Mouse (Mus musculus) midbrain, embryonic 15.5 days (tissue): Measurements from ENCODE around the gene Calm1. TPM values are rescaled to one million over a fixed set of nuclear protein-coding genes. Genes with fewer than 3 reads are reported as not detected.

ENCODE experiments used
- ATAC-seq: fragments of 200-750 bp; cut with Nextera tagmentation; replicated peaks from 2 replicates; pipeline ENCODE4 v1.8.0; 2017; ENCODE audit warnings: moderate TSS enrichment
- H3K27ac ChIP-seq: fragments of 300-500 bp; sonication (generic); 2 replicates; pipeline ENCODE4 v1.5.1; 2015; ENCODE audit warnings: mild to moderate bottlenecking, inconsistent platforms
- H3K27me3 ChIP-seq: fragments of 300-500 bp; sonication (generic); replicated peaks from 2 replicates; pipeline ENCODE4 v1.6.1; 2015; ENCODE audit warnings: inconsistent platforms
- H3K36me3 ChIP-seq: fragments of 300-500 bp; sonication (generic); replicated peaks from 2 replicates; pipeline ENCODE4 v1.6.1; 2015; ENCODE audit warnings: inconsistent platforms
- H3K4me1 ChIP-seq: fragments of 300-500 bp; sonication (generic); 2 replicates; pipeline ENCODE4 v1.6.1; 2015; ENCODE audit warnings: inconsistent platforms
- H3K4me2 ChIP-seq: fragments of 300-500 bp; sonication (generic); 2 replicates; pipeline ENCODE4 v1.6.1; 2015; ENCODE audit warnings: inconsistent platforms, mild to moderate bottlenecking, moderate library complexity
- H3K4me3 ChIP-seq: fragments of 300-500 bp; sonication (generic); 2 replicates; pipeline ENCODE4 v1.5.1; 2015; ENCODE audit warnings: mild to moderate bottlenecking, inconsistent platforms
- H3K9ac ChIP-seq: fragments of 300-500 bp; sonication (generic); 2 replicates; pipeline ENCODE4 v1.6.1; 2015; ENCODE audit warnings: mild to moderate bottlenecking, inconsistent platforms
- H3K9me3 ChIP-seq: fragments of 300-500 bp; sonication (generic); 2 replicates; pipeline ENCODE4 v1.6.1; 2016; ENCODE audit warnings: inconsistent platforms
- WGBS: fragments of 180-500 bp; shearing (Covaris S2); methylation state at CpG from one replicate; pipeline ENCODE4 v1.1.7; 2015; ENCODE audit warnings: mixed read lengths; 5-methylcytosine and 5-hydroxymethylcytosine counted together
- polyA plus RNA-seq: library from polyadenylated mRNA; unstranded; fragments of >200 nt; fragmentation: Nextera tagmentation; extraction: Ambion mirVana; gene quantifications from 2 replicates; pipeline ENCODE4 v1.2.1, GENCODE M21; 2015

The Calm1 gene
- polyA plus RNA-seq, 1 experiment from 2014 or later, result 2,436 TPM

DNA sequence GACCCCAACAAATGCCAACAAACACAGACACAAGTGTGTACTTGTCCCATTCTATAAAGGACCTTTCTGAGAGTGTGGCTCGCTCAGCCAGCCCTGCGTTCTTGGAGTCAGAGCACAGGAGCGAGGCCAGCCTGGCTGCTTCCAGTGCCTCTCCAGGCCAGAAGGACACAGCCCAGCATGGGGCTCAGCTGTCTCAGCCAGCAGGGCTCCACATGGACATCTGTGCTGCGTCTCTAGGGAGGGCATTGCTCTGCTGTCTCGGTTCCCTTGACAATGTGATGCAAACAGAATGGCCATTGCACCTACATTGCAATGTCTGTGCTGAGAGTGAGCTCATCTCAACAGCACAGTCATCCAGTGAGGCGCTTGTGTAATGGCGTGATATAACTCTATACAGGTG is 35.7 kb downstream of the Calm1 start:
- Histone ChIP-seq H3K27ac (no peak overlapping the region), H3K4me3 (no peak overlapping the region), H3K4me1 (0 out of 2 replicates have a peak, but pooled peaks cover under 1% of the 10 kb centered on the region), H3K27me3 (no peaks in the 10 kb centered on the region), H3K9ac (no peak overlapping the region), H3K9me3 (no peaks in the 10 kb centered on the region), H3K36me3 (no peaks in the 10 kb centered on the region), H3K4me2 (no peak overlapping the region)
- 79% methylated on average over 7 of the region's 7 CpGs for WGBS
- no peak for ATAC-seq

DNA sequence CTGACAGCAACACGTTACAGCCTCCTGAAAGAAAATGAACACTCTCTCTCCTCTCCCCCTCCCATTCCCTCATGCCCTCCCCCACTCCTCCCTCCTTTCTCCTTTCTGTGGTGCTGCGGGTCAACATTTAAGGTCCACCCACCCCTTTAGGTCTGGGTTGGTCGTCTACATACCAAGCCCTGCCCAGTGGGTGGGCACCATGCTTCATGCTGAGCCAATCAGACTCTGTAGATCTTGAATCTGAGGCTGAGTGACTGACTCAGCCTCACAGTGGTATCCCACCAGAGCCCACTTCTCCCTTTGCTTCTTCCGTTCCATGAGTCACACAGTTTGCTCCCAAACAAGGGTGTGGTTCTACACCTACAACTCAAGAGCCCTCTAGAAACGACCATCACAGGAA is 36.2 kb downstream of the Calm1 start:
- 0 out of 2 replicates have a peak, but pooled peaks cover 3% of the 10 kb centered on the region for H3K4me1 ChIP-seq
- WGBS, result 64% methylated on average over 5 of the region's 5 CpGs
- no peak for ATAC-seq
- no peaks in the 10 kb centered on the region for H3K9me3 ChIP-seq
- no peak overlapping the region for H3K4me2 ChIP-seq
- H3K9ac ChIP-seq, result no peak overlapping the region
- H3K27ac ChIP-seq, result no peak overlapping the region
- no peaks in the 10 kb centered on the region for H3K36me3 ChIP-seq
- no peaks in the 10 kb centered on the region for H3K27me3 ChIP-seq
- no peak overlapping the region for H3K4me3 ChIP-seq

DNA sequence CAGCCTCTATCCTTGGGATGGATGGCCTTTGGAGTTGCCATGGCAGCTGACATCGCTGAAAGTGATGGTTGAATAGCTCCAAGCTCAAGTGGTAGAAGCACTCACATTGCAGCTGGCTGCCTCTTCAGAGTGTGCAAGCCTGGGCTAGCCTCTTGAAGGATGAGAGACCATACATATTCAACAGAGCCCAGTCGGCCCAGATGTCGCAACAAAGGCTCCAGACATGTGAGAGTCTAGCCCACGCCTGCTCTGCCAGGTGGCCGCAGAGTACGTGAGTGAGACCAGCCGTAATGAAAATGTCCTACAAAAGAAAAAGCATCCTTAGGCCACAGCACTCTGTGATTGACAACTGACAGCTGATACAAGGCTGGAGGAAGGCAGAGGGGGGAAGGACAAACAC is 40.2 kb downstream of the Calm1 start:
- Histone ChIP-seq H3K27me3 (no peaks in the 10 kb centered on the region), H3K4me3 (no peak overlapping the region), H3K9ac (no peak overlapping the region), H3K36me3 (no peaks in the 10 kb centered on the region), H3K4me2 (no peak overlapping the region), H3K27ac (no peak overlapping the region), H3K9me3 (no peaks in the 10 kb centered on the region), H3K4me1 (peaks cover 21% of the 10 kb centered on the region)
- WGBS, result 45% methylated on average over 7 of the region's 7 CpGs
- no peak for ATAC-seq

DNA sequence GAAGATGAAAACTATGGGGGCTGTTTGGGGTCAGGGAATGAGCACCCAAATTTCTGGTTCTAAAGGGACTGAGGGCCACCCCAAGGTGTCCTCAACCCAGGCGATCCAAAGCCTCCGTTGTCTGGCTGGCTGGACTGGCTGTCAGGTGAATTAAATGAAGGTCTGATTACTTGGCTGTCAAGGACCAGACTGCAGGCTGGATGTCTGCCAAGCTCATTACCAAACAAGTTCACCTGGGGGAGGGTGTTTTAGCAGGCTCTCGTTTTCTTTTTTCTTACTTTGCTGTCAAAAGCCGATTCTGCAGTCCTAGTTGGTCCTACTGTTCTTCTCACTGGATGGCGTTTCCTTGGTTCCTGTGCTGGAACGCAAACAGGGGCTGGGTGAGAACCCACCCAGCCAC is 40.6 kb downstream of the Calm1 start:
- H3K27ac ChIP-seq, result no peak overlapping the region
- H3K27me3 ChIP-seq, result no peaks in the 10 kb centered on the region
- no peak overlapping the region for H3K4me2 ChIP-seq
- no peak for ATAC-seq
- H3K9ac ChIP-seq, result no peak overlapping the region
- no peaks in the 10 kb centered on the region for H3K36me3 ChIP-seq
- H3K4me1 ChIP-seq, result peaks cover 25% of the 10 kb centered on the region
- H3K9me3 ChIP-seq, result no peaks in the 10 kb centered on the region
- WGBS, result 66% methylated on average over 6 of the region's 6 CpGs
- H3K4me3 ChIP-seq, result no peak overlapping the region

DNA sequence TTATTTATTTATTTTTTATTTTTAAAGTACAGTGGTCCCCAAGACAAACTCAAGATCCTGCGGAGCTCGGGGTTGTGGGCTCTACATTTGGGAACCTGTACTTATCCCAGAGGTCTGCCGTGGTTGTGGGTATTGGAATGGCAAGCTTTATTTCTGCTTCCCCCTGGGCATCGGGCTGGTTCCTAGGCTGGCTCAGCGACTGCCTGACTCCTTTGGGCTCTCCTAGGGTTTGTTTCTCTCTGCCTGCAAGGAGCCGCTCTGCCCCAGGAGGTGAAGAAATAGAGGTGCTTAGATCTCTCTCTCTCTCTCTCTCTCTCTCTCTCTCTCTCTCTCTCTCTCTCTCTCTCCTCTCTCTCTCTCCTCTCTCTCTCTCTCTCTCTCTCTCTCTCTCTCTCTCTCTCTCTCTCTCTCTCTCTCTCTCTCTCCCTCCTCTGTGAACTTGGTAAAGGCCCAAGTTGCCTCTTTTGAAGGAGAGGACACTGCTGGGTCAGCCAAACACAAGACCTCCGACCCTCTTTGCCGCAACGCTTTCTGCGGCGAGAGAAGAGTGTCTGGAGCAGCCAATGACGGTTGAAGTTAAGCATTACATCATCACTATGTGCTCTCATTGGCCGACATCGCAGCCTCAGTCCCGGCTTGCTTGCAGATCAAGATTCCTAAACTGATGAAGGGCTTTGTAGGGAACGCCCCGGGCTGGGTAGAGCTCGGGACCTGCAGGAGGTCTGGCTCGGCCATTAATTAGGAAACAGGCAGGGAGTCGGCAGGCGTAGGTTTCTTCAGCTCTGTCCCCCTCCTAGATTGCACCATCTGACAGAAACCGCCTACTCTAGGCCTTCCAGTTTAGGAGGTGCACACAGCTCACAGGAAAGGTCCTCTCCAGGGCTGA is 42.9 kb downstream of the Calm1 start:
- Histone ChIP-seq H3K4me3 (peak overlapping the region; percentile 9), H3K4me2 (peak overlapping the region; percentile 50), H3K4me1 (peaks cover 29% of the 10 kb centered on the region), H3K36me3 (no peaks in the 10 kb centered on the region), H3K27me3 (no peaks in the 10 kb centered on the region), H3K27ac (peak overlapping the region; percentile 83), H3K9me3 (no peaks in the 10 kb centered on the region), H3K9ac (no peak overlapping the region)
- ATAC-seq, result peak; percentile 92
- WGBS, result 9% methylated on average over 22 of the region's 22 CpGs

DNA sequence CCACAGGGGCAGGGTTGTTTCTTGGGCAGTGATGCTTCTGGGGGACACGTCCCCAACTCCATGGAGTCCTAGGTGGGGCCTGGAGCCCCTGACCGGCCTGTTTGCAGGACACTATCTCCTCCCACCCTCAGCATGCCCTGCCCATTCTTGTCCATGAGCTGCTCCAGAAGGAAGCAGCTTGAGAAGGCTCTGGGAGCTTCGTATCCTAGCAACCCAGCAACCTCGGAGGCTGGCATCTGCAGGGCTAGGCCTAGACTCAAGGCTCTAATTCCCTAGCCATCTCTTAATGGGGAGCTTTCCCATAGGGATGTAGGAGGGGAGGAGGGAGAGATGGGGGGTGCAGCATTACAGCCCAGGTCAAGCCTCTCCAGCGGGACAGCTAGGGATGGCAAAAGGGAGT is 45.3 kb downstream of the Calm1 start:
- H3K9me3 ChIP-seq, result no peaks in the 10 kb centered on the region
- H3K36me3 ChIP-seq, result no peaks in the 10 kb centered on the region
- ATAC-seq, result peak; percentile 59
- peaks cover 29% of the 10 kb centered on the region for H3K4me1 ChIP-seq
- no peaks in the 10 kb centered on the region for H3K27me3 ChIP-seq
- H3K4me3 ChIP-seq, result no peak overlapping the region
- peak overlapping the region; percentile 82 for H3K27ac ChIP-seq
- WGBS, result 7% methylated on average over 5 of the region's 5 CpGs
- no peak overlapping the region for H3K9ac ChIP-seq
- H3K4me2 ChIP-seq, result no peak overlapping the region

DNA sequence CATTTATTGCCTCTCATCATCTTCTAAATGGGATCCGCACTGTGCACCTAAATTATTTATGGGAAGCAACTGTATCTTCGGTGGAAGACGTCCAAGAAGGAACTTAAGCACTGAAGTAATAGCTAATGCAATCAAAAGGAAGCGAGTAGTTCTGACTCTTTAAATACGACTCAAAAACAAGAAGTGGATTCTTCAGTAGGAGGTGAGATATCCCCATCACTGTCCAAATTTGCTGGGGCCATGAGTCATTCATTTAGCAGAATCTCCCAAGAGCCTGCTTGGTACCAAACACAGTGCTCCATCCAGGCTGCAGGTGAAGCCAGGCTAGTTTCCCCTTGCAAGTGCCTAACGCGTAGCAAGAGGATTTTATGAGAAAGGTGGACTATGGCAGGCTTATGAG is 49.9 kb downstream of the Calm1 start:
- no peak overlapping the region for H3K4me2 ChIP-seq
- no peaks in the 10 kb centered on the region for H3K36me3 ChIP-seq
- H3K9me3 ChIP-seq, result no peaks in the 10 kb centered on the region
- 88% methylated on average over 7 of the region's 7 CpGs for WGBS
- H3K9ac ChIP-seq, result no peak overlapping the region
- H3K4me3 ChIP-seq, result no peak overlapping the region
- peaks cover 10% of the 10 kb centered on the region for H3K4me1 ChIP-seq
- no peak for ATAC-seq
- H3K27ac ChIP-seq, result no peak overlapping the region
- H3K27me3 ChIP-seq, result no peaks in the 10 kb centered on the region

DNA sequence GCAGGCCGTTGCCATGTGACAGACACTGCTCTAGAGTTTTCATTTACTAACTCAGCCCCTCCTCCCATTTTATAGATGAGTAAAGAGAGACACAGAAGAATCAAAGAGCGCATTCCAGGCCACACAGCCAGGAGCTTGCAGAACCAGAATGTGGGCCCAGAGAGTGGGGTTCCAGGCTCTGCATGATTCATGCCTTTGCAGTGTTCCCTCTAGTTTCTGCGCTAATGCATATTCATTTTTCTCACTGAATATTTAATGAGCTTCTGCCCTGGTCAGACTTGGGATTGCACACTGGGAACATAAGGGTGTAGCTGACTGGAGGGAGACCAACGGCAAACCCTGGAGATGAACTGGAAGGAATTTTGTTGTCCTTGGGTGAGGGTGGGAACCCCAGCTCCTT is 55.2 kb downstream of the Calm1 start:
- H3K9me3 ChIP-seq, result no peaks in the 10 kb centered on the region
- no peaks in the 10 kb centered on the region for H3K27me3 ChIP-seq
- no peak for ATAC-seq
- H3K4me3 ChIP-seq, result no peak overlapping the region
- no peak overlapping the region for H3K27ac ChIP-seq
- no peaks in the 10 kb centered on the region for H3K4me1 ChIP-seq
- WGBS, result 81% methylated on average over 4 of the region's 4 CpGs
- H3K4me2 ChIP-seq, result no peak overlapping the region
- no peak overlapping the region for H3K9ac ChIP-seq
- no peaks in the 10 kb centered on the region for H3K36me3 ChIP-seq

DNA sequence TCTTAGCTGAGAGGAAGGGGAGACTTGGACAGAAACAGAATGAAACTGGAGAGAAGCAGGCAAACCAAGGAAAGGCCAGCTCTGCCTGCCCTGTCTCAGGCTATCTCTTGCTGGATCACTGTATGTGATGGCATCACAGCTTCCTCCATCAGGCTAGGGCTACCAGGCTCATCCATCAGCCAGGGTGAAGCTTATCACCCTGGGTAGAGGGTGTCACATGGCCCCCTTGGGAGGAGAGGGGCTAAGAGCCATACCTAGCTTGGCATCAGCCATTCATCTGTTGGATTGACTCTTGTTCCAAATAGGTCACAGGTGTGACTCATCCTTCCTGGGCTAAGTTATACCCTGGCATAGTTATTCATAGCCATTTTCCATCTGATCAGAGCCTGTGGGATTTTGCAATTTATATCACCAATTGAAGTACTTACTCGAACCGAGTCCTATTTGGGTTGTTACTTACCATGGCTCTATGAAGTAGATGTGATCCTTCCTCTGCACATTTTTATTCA is 56.3 kb downstream of the Calm1 start:
- WGBS, result 84% methylated on average over 2 of the region's 2 CpGs
- Histone ChIP-seq H3K4me1 (no peaks in the 10 kb centered on the region), H3K4me3 (no peak overlapping the region), H3K9me3 (no peaks in the 10 kb centered on the region), H3K27me3 (no peaks in the 10 kb centered on the region), H3K4me2 (no peak overlapping the region), H3K36me3 (no peaks in the 10 kb centered on the region), H3K27ac (no peak overlapping the region), H3K9ac (no peak overlapping the region)
- no peak for ATAC-seq

DNA sequence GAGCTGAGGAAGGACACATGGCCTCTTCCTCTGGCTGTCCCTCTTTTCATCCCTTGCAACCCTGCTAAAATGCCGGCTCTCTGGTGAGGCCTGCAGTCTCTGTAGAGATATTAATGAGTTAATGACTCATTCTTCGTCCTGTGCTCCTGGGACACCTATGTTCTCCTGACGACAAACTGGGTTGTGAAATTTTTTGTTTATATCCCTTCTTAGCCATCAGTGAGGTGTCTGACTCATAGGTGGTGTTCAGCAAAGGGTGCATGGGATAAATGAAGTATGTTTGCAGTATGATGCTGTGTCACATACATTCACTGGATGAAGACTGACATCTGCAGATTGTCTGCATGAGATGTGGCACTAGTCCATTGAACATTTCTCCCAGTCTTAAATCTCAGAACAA is 58.5 kb downstream of the Calm1 start:
- no peak for ATAC-seq
- H3K4me1 ChIP-seq, result no peaks in the 10 kb centered on the region; the same call in 1 of the 2 replicates
- 87% methylated on average over 3 of the region's 3 CpGs for WGBS
- H3K9ac ChIP-seq, result no peak overlapping the region
- H3K27ac ChIP-seq, result no peak overlapping the region
- no peaks in the 10 kb centered on the region for H3K9me3 ChIP-seq
- H3K36me3 ChIP-seq, result no peaks in the 10 kb centered on the region
- no peaks in the 10 kb centered on the region for H3K27me3 ChIP-seq
- H3K4me3 ChIP-seq, result no peak overlapping the region
- H3K4me2 ChIP-seq, result no peak overlapping the region

Other genes with a start within 250 kb of the Calm1 start
- gene Kcnk13, start 234.9 kb upstream of the Calm1 start, polyA plus RNA-seq, result 1.1 and 1.4 TPM in 2 replicates
- gene Psmc1, start 89.3 kb upstream of the Calm1 start, polyA plus RNA-seq, result 261 and 267 TPM in 2 replicates
- gene Nrde2, start 39.8 kb upstream of the Calm1 start, polyA plus RNA-seq, result 12.2 and 14.1 TPM in 2 replicates